10 mouse cellular contexts compared by ENCODE assay signal in genomic region chr11:70179401-70179800, GRCm38 (mm10). TPM values are rescaled to one million over a fixed set of nuclear protein-coding genes. Genes with fewer than 3 reads are reported as not detected.
DNase-seq lines count a peak whose midpoint lies in the region; ATAC-seq and TF ChIP-seq lines count a peak whose summit lies in the region.
"Had no signal": no experiment of that assay in that cellular context is flagged by ENCODE, and none has a peak within 500 bp of the region (broad histone marks: within the 10 kb centered on the region; RNA-seq: fewer than 3 reads in every experiment).

No protein-coding gene starts in this region.

- no peak overlapping the region for H3K4me3 ChIP-seq in hindbrain, embryonic 14.5 days (replicated peaks; ENCODE audit: low read length)
- no peak overlapping the region for H3K4me3 ChIP-seq in hindbrain, embryonic 10.5 days
- no peak overlapping the region for H3K4me3 ChIP-seq in E14TG2a.4 (replicated peaks; ENCODE audit: low read length)
- H3K4me3 ChIP-seq in embryonic facial prominence, embryonic 13.5 days: no peak overlapping the region
- H3K4me3 ChIP-seq in midbrain, embryonic 16.5 days (ENCODE audit: low read depth, low read length): 0 out of 2 replicates have a peak overlapping the region, but pooled peaks have one; percentile 12
- H3K4me3 ChIP-seq: embryonic facial prominence, embryonic 15.5 days; limb, embryonic 12.5 days had no signal

- no peaks in the 10 kb centered on the region for H3K27me3 ChIP-seq in hindbrain, embryonic 14.5 days (ENCODE audit: control insufficient read depth, insufficient read depth, low read length)
- no peaks in the 10 kb centered on the region for H3K27me3 ChIP-seq in hindbrain, embryonic 10.5 days (ENCODE audit: insufficient read depth, poor library complexity, severe bottlenecking)
- H3K27me3 ChIP-seq in E14TG2a.4 (ENCODE audit: insufficient read depth, low read length): peaks cover 3% of the 10 kb centered on the region; the same call in 1 of the 2 replicates
- H3K27me3 ChIP-seq in embryonic facial prominence, embryonic 13.5 days: no peaks in the 10 kb centered on the region
- H3K27me3 ChIP-seq in midbrain, embryonic 16.5 days (ENCODE audit: control insufficient read depth, insufficient read depth, low read depth, low read length): no peaks in the 10 kb centered on the region
- H3K27me3 ChIP-seq: embryonic facial prominence, embryonic 15.5 days; limb, embryonic 12.5 days had no signal

- DNase-seq in hindbrain, embryonic 14.5 days (ENCODE audit: low spot score): peak; percentile 59
- no peak for DNase-seq in hindbrain, embryonic 10.5 days (ENCODE audit: low spot score)
- DNase-seq in 3T3-L1 (ENCODE audit: low read depth, low spot score): peak; percentile 63
- DNase-seq in kidney, adult 18-20 months: no peak
- DNase-seq in ovary, adult 18-20 months (ENCODE audit: low spot score): no peak

- H3K4me1 ChIP-seq in hindbrain, embryonic 14.5 days (replicated peaks; ENCODE audit: control insufficient read depth, insufficient read depth, low read length): no peaks in the 10 kb centered on the region
- H3K4me1 ChIP-seq in hindbrain, embryonic 10.5 days (replicated peaks): no peaks in the 10 kb centered on the region
- H3K4me1 ChIP-seq in E14TG2a.4 (replicated peaks; ENCODE audit: low read depth, low read length): no peaks in the 10 kb centered on the region
- H3K4me1 ChIP-seq in embryonic facial prominence, embryonic 13.5 days: no peaks in the 10 kb centered on the region
- H3K4me1 ChIP-seq in midbrain, embryonic 16.5 days (ENCODE audit: control insufficient read depth, insufficient read depth, low read length): no peaks in the 10 kb centered on the region
- H3K4me1 ChIP-seq: embryonic facial prominence, embryonic 15.5 days; limb, embryonic 12.5 days had no signal

- WGBS in hindbrain, embryonic 14.5 days: 36% methylated on average over 14 of the region's 14 CpGs
- 43% methylated on average over 14 of the region's 14 CpGs for WGBS in hindbrain, embryonic 10.5 days
- WGBS in embryonic facial prominence, embryonic 13.5 days: 27% methylated on average over 14 of the region's 14 CpGs
- 20% methylated on average over 14 of the region's 14 CpGs for WGBS in midbrain, embryonic 16.5 days

- peak; percentile 46 for TF ChIP-seq CTCF in E14TG2a.4 (conservative IDR thresholded peaks at IDR 0.05; ENCODE audit: low read length)

- no peaks in the 10 kb centered on the region for H3K36me3 ChIP-seq in hindbrain, embryonic 14.5 days (replicated peaks; ENCODE audit: control insufficient read depth, insufficient read depth)
- no peaks in the 10 kb centered on the region for H3K36me3 ChIP-seq in hindbrain, embryonic 10.5 days
- no peaks in the 10 kb centered on the region for H3K36me3 ChIP-seq in E14TG2a.4 (ENCODE audit: insufficient read depth, low read length)
- no peaks in the 10 kb centered on the region for H3K36me3 ChIP-seq in embryonic facial prominence, embryonic 13.5 days
- no peaks in the 10 kb centered on the region for H3K36me3 ChIP-seq in midbrain, embryonic 16.5 days (ENCODE audit: control insufficient read depth, insufficient read depth, low read length)
- H3K36me3 ChIP-seq: embryonic facial prominence, embryonic 15.5 days; limb, embryonic 12.5 days had no signal

- H3K9ac ChIP-seq in hindbrain, embryonic 14.5 days: no peak overlapping the region
- H3K9ac ChIP-seq in embryonic facial prominence, embryonic 13.5 days: no peak overlapping the region
- H3K9ac ChIP-seq in midbrain, embryonic 16.5 days (ENCODE audit: low read depth, low read length): no peak overlapping the region
- H3K9ac ChIP-seq: embryonic facial prominence, embryonic 15.5 days; limb, embryonic 12.5 days had no signal

- H3K4me2 ChIP-seq in hindbrain, embryonic 14.5 days (replicated peaks): no peak overlapping the region
- peak overlapping the region; percentile 33; the same call in 1 of the 2 replicates for H3K4me2 ChIP-seq in embryonic facial prominence, embryonic 13.5 days
- peak overlapping the region; percentile 35 for H3K4me2 ChIP-seq in midbrain, embryonic 16.5 days (ENCODE audit: low read length)
- H3K4me2 ChIP-seq: embryonic facial prominence, embryonic 15.5 days; limb, embryonic 12.5 days had no signal

- no peak for ATAC-seq in hindbrain, embryonic 14.5 days (ENCODE audit: low FRiP score)
- ATAC-seq in embryonic facial prominence, embryonic 13.5 days (ENCODE audit: insufficient number of reproducible peaks, insufficient read depth, low FRiP score, low TSS enrichment, low read depth): no peak
- no peak for ATAC-seq in midbrain, embryonic 16.5 days

- no peak overlapping the region for H3K27ac ChIP-seq in hindbrain, embryonic 14.5 days
- no peak overlapping the region for H3K27ac ChIP-seq in hindbrain, embryonic 10.5 days
- no peak overlapping the region for H3K27ac ChIP-seq in embryonic facial prominence, embryonic 13.5 days
- H3K27ac ChIP-seq in midbrain, embryonic 16.5 days (ENCODE audit: low read length): no peak overlapping the region
- H3K27ac ChIP-seq: embryonic facial prominence, embryonic 15.5 days; limb, embryonic 12.5 days had no signal

- no peaks in the 10 kb centered on the region for H3K9me3 ChIP-seq in hindbrain, embryonic 14.5 days (ENCODE audit: control insufficient read depth, low read length)
- H3K9me3 ChIP-seq in hindbrain, embryonic 10.5 days: peaks cover 2% of the 10 kb centered on the region; the same call in 1 of the 2 replicates
- H3K9me3 ChIP-seq in E14TG2a.4 (ENCODE audit: low read length): no peaks in the 10 kb centered on the region
- H3K9me3 ChIP-seq in embryonic facial prominence, embryonic 13.5 days: no peaks in the 10 kb centered on the region
- no peaks in the 10 kb centered on the region for H3K9me3 ChIP-seq in midbrain, embryonic 16.5 days (replicated peaks; ENCODE audit: control insufficient read depth, low read length, poor library complexity, severe bottlenecking)
- H3K9me3 ChIP-seq: embryonic facial prominence, embryonic 15.5 days had no signal

RNA-seq across cellular contexts. Expression of gene Clec10a, which starts 23.4 kb away (rescaled TPM):
- polyA plus RNA-seq in hindbrain, embryonic 14.5 days (2014; fragmentation: Nextera tagmentation; extraction: Ambion mirVana): 0.78 and 1.2 TPM in 2 replicates
- polyA plus RNA-seq in hindbrain, embryonic 10.5 days (2016; fragmentation: Nextera tagmentation; extraction: Ambion mirVana): 0.35 and 0.81 TPM in 2 replicates
- 1.3 TPM in 2 replicates for polyA plus RNA-seq in embryonic facial prominence, embryonic 13.5 days (2015; fragmentation: Nextera tagmentation; extraction: Ambion mirVana)
- 0.48 and 1.1 TPM in 2 replicates for polyA plus RNA-seq in midbrain, embryonic 16.5 days (2015; fragmentation: Nextera tagmentation; extraction: Ambion mirVana)
- polyA plus RNA-seq: limb, embryonic 12.5 days had no signal

RNA-seq across cellular contexts. Expression of gene Slc16a11, which starts 33.2 kb away (rescaled TPM):
- 3.5 and 4.7 TPM in 2 replicates for polyA plus RNA-seq in hindbrain, embryonic 14.5 days (2014; fragmentation: Nextera tagmentation; extraction: Ambion mirVana)
- polyA plus RNA-seq in hindbrain, embryonic 10.5 days (2016; fragmentation: Nextera tagmentation; extraction: Ambion mirVana): 0.93 and 1.5 TPM in 2 replicates
- polyA plus RNA-seq in embryonic facial prominence, embryonic 13.5 days (2015; fragmentation: Nextera tagmentation; extraction: Ambion mirVana): 1.9 and 3.5 TPM in 2 replicates
- 6.9 and 7.8 TPM in 2 replicates for polyA plus RNA-seq in midbrain, embryonic 16.5 days (2015; fragmentation: Nextera tagmentation; extraction: Ambion mirVana)

RNA-seq across cellular contexts. Expression of gene Slc16a13, which starts 41.5 kb away (rescaled TPM):
- polyA plus RNA-seq in hindbrain, embryonic 14.5 days (2014; fragmentation: Nextera tagmentation; extraction: Ambion mirVana): 12.9 and 13.4 TPM in 2 replicates
- 15.7 and 18.0 TPM in 2 replicates for polyA plus RNA-seq in hindbrain, embryonic 10.5 days (2016; fragmentation: Nextera tagmentation; extraction: Ambion mirVana)
- 9.8 and 13.0 TPM in 2 replicates for polyA plus RNA-seq in embryonic facial prominence, embryonic 13.5 days (2015; fragmentation: Nextera tagmentation; extraction: Ambion mirVana)
- polyA plus RNA-seq in midbrain, embryonic 16.5 days (2015; fragmentation: Nextera tagmentation; extraction: Ambion mirVana): 12.7 and 13.6 TPM in 2 replicates

RNA-seq across cellular contexts. Expression of gene Mgl2, which starts 49.3 kb away (rescaled TPM):
- 0.93 and 1.1 TPM in 2 replicates for polyA plus RNA-seq in hindbrain, embryonic 14.5 days (2014; fragmentation: Nextera tagmentation; extraction: Ambion mirVana)
- polyA plus RNA-seq in hindbrain, embryonic 10.5 days (2016; fragmentation: Nextera tagmentation; extraction: Ambion mirVana): not detected in 2 replicates
- 0.25 and 0.50 TPM in 2 replicates for polyA plus RNA-seq in embryonic facial prominence, embryonic 13.5 days (2015; fragmentation: Nextera tagmentation; extraction: Ambion mirVana)
- polyA plus RNA-seq in midbrain, embryonic 16.5 days (2015; fragmentation: Nextera tagmentation; extraction: Ambion mirVana): 1.1 and 1.2 TPM in 2 replicates
- polyA plus RNA-seq: limb, embryonic 12.5 days had no signal

RNA-seq across cellular contexts. Expression of gene Bcl6b, which starts 50.2 kb away (rescaled TPM):
- 5.0 and 5.2 TPM in 2 replicates for polyA plus RNA-seq in hindbrain, embryonic 14.5 days (2014; fragmentation: Nextera tagmentation; extraction: Ambion mirVana)
- 5.5 and 5.6 TPM in 2 replicates for polyA plus RNA-seq in hindbrain, embryonic 10.5 days (2016; fragmentation: Nextera tagmentation; extraction: Ambion mirVana)
- polyA plus RNA-seq in embryonic facial prominence, embryonic 13.5 days (2015; fragmentation: Nextera tagmentation; extraction: Ambion mirVana): 11.1 and 11.3 TPM in 2 replicates
- polyA plus RNA-seq in midbrain, embryonic 16.5 days (2015; fragmentation: Nextera tagmentation; extraction: Ambion mirVana): 5.1 and 5.3 TPM in 2 replicates

Comparison
In these comparisons a context has a peak if more than half of its experiments do, and no peak if none do; other contexts are left out.
1. DNase-seq: peak in hindbrain, embryonic 14.5 days (single experiment) and 3T3-L1 (single experiment); none in hindbrain, embryonic 10.5 days (single experiment), kidney, adult 18-20 months (single experiment) and ovary, adult 18-20 months (single experiment).